Mouse (Mus musculus) layer of hippocampus, adult 2 months (tissue): ENCODE data around the gene Slc43a3. TPM values are rescaled to one million over a fixed set of nuclear protein-coding genes. Genes with fewer than 3 reads are reported as not detected.
"Not testable (repeated sequence)": the region's sequence is repeated elsewhere in the genome, so short reads cannot be mapped to it uniquely, and the experiment has no call there.

ENCODE experiments used
- DNase-seq, 2 experiments: peaks; one replicate each; pipeline ENCODE4 v3.0.0; 2022; ENCODE audit warnings: low spot score in 2 of 2
- H3K27ac ChIP-seq: fragments of 200-600 bp; 2 replicates; pipeline ENCODE4 v1.8.1; 2022
- H3K4me3 ChIP-seq: fragments of 200-600 bp; 2 replicates; pipeline ENCODE4 v1.8.1; 2022; ENCODE audit warnings: mild to moderate bottlenecking
- CTCF ChIP-seq: fragments of 200-600 bp; conservative IDR thresholded peaks from 2 replicates; pipeline ENCODE4 v1.8.1; 2022; ENCODE audit warnings: antibody characterized with exemption, mild to moderate bottlenecking, moderate library complexity
- long read RNA-seq, 2 experiments: library from polyadenylated mRNA; stranded (forward); transcript quantifications; one replicate each; pipeline ENCODE4 v2.0.0; 2021; ENCODE audit warnings: borderline mapping rate in 2 of 2
- total RNA-seq, 2 experiments: library from RNA; stranded (reverse); gene quantifications; 2 replicates each; pipeline ENCODE4 v1.2.3; 2021

Slc43a3 gene
- total RNA-seq, result under 1 TPM; 0.61 to 0.84 TPM
- long read RNA-seq, experiment 1, result 0 reads
- long read RNA-seq, experiment 2, partial matches to known transcripts, result 1 of 2 reads
- long read RNA-seq, experiment 2, other reads (novel, unspliced or antisense), result 0 of 2 reads

GRCm38 (mm10) chr2:84936474-84937429, at the start of gene Slc43a3:
TSS of gene Slc43a3 (plus strand) at chr2:84936579.
- DNase-seq, result no peak
- peak within 1 kb of the TSS; percentile 27 for H3K4me3 ChIP-seq

GRCm38 (mm10) chr2:84886821-84887281, 49.5 kb upstream of the Slc43a3 start:
- DNase-seq, result peak in 1 of 2 experiments; percentile 58
- Histone ChIP-seq H3K4me3 (peak overlapping the region; percentile 87), H3K27ac (peak overlapping the region; percentile 95)
- TF ChIP-seq CTCF, result no peak

More at GRCm38 (mm10) chr2:84936474-84937429, at the start of gene Slc43a3:
- no peak within 1 kb of the TSS for H3K27ac ChIP-seq
- TF ChIP-seq CTCF, result no peak

GRCm38 (mm10) chr2:84887411-84888271, 48.7 kb upstream of the Slc43a3 start:
- peak overlapping the region; percentile 87 for H3K4me3 ChIP-seq
- peak; percentile 62 for TF ChIP-seq CTCF
- DNase-seq, result peak; percentile 62 to 73
- H3K27ac ChIP-seq, result peak overlapping the region; percentile 91

GRCm38 (mm10) chr2:84888657-84889315, 47.6 kb upstream of the Slc43a3 start:
- Histone ChIP-seq H3K4me3 (peak overlapping the region; percentile 37), H3K27ac (peak overlapping the region; percentile 86)
- peak; percentile 79 for TF ChIP-seq CTCF
- peak; percentile 88 for DNase-seq

- H3K27ac ChIP-seq, result peak overlapping the region; percentile 86
- no peak for TF ChIP-seq CTCF
- H3K4me3 ChIP-seq, result peak overlapping the region; percentile 37; the same call in 1 of the 2 replicates
- no peak for DNase-seq
These were observed 46.9 kb upstream of the Slc43a3 start for GRCm38 (mm10) chr2:84889316-84890044.

GRCm38 (mm10) chr2:84890045-84890340, 46.4 kb upstream of the Slc43a3 start:
- peak; percentile 83 for TF ChIP-seq CTCF
- peak; percentile 76 to 83 for DNase-seq
- peak overlapping the region; percentile 86; the same call in 1 of the 2 replicates for H3K27ac ChIP-seq
- H3K4me3 ChIP-seq, result no peak overlapping the region

- no peak for DNase-seq
- Histone ChIP-seq H3K4me3 (peak overlapping the region; percentile 26; the same call in 1 of the 2 replicates), H3K27ac (peak overlapping the region; percentile 91)
- TF ChIP-seq CTCF, result no peak
These were observed 43.0 kb upstream of the Slc43a3 start for GRCm38 (mm10) chr2:84893359-84893758.

GRCm38 (mm10) chr2:84895495-84896198, 40.7 kb upstream of the Slc43a3 start:
- H3K4me3 ChIP-seq, result no peak overlapping the region
- DNase-seq, result no peak
- no peak for TF ChIP-seq CTCF
- no peak overlapping the region for H3K27ac ChIP-seq

GRCm38 (mm10) chr2:84896686-84897085, 39.7 kb upstream of the Slc43a3 start:
- H3K4me3 ChIP-seq, DNase-seq, H3K27ac ChIP-seq: not testable (repeated sequence)

GRCm38 (mm10) chr2:84912722-84913121, 23.7 kb upstream of the Slc43a3 start:
- DNase-seq, result no peak
- H3K27ac ChIP-seq, result no peak overlapping the region
- TF ChIP-seq CTCF, result no peak
- no peak overlapping the region for H3K4me3 ChIP-seq

GRCm38 (mm10) chr2:84913881-84914280, 22.5 kb upstream of the Slc43a3 start:
- DNase-seq, result no peak
- TF ChIP-seq CTCF, result no peak
- no peak overlapping the region for H3K4me3 ChIP-seq
- H3K27ac ChIP-seq, result no peak overlapping the region
